Mouse (Mus musculus) gastrocnemius, adult 2 months (tissue): ENCODE data around the gene Zfp688. TPM values are rescaled to one million over a fixed set of nuclear protein-coding genes. Genes with fewer than 3 reads are reported as not detected.
"Not testable (repeated sequence)": the region's sequence is repeated elsewhere in the genome, so short reads cannot be mapped to it uniquely, and the experiment has no call there.

Experiments used
- DNase-seq: peaks from one replicate; pipeline ENCODE4 v3.0.0; 2022
- H3K27ac ChIP-seq: fragments of 200-600 bp; 2 replicates; pipeline ENCODE4 v1.8.1; 2022; ENCODE audit warnings: mild to moderate bottlenecking
- H3K4me3 ChIP-seq: fragments of 200-600 bp; 2 replicates; pipeline ENCODE4 v1.8.1; 2022; ENCODE audit warnings: mild to moderate bottlenecking, moderate library complexity
- CTCF ChIP-seq: fragments of 200-600 bp; IDR thresholded peaks from 2 replicates; pipeline ENCODE4 v1.8.1; 2022; ENCODE audit warnings: antibody characterized with exemption, mild to moderate bottlenecking, moderate library complexity
- intact Hi-C: fragments of 180-260 bp; cut with DNase I; formaldehyde crosslinking; loops from one replicate; pipeline ENCODE4 v1.15.1; 2025
- total RNA-seq, 2 experiments: library from RNA; stranded (reverse); gene quantifications; 2 replicates each; pipeline ENCODE4 v1.2.3; 2021

The Zfp688 gene
- total RNA-seq, 2 experiments from 2014 or later, result 1.5 to 2.1 TPM

- DNase-seq, result peak; percentile 94
- intact Hi-C loops, result not testable (repeated sequence)
- H3K4me3 ChIP-seq, result peak within 1 kb of the TSS; percentile 97
- peak; percentile 62 for TF ChIP-seq CTCF
- H3K27ac ChIP-seq, result peak within 1 kb of the TSS; percentile 92
Observed at GRCm38 (mm10) chr7:127375271-127376245, 46.3 kb downstream of the Zfp688 start, which contains the start of gene Zfp747. Gene Zfp747 (minus strand): TSS chr7:127376050.

GRCm38 (mm10) chr7:127371870-127372269 lies 50.0 kb downstream of the Zfp688 start:
- H3K4me3 ChIP-seq, intact Hi-C loops, DNase-seq, H3K27ac ChIP-seq: not testable (repeated sequence)
- peak; percentile 17; the same call in 1 of the 2 replicates for TF ChIP-seq CTCF

- H3K4me3 ChIP-seq, result no peak overlapping the region
- no peak for DNase-seq
- TF ChIP-seq CTCF, result no peak
- intact Hi-C loops, result no loop called here
- no peak overlapping the region for H3K27ac ChIP-seq
Observed at GRCm38 (mm10) chr7:127371213-127371612, 50.7 kb downstream of the Zfp688 start.

Other genes with a start within 250 kb of the Zfp688 start
- 10 to 100 TPM; 27.2 to 32.4 TPM for gene Cd2bp2, start 226.0 kb downstream of the Zfp688 start, total RNA-seq
- gene Tbc1d10b, start 213.6 kb downstream of the Zfp688 start, total RNA-seq, result 10 to 100 TPM; 31.6 to 32.8 TPM
- gene Mylpf, start 213.2 kb downstream of the Zfp688 start, total RNA-seq, result over 10,000 TPM; 24,727 to 33,034 TPM
- 1 to 10 TPM; 4.2 to 5.1 TPM for gene Zfp553, start 189.0 kb downstream of the Zfp688 start, total RNA-seq
- gene Sept1, start 188.9 kb downstream of the Zfp688 start, total RNA-seq, result 1 to 10 TPM in 1 of 2 experiments, under 1 TPM in 1; 0.89 to 2.1 TPM
- 10 to 100 TPM; 17.6 to 17.7 TPM for gene Zfp771, start 177.8 kb downstream of the Zfp688 start, total RNA-seq
- gene Dctpp1, start 161.4 kb downstream of the Zfp688 start, total RNA-seq, result 10 to 100 TPM; 25.1 to 35.4 TPM
- 10 to 100 TPM; 30.1 to 36.3 TPM for gene Sephs2, start 148.0 kb downstream of the Zfp688 start, total RNA-seq
- under 1 TPM; 0.15 to 0.25 TPM for gene Itgal, start 125.8 kb downstream of the Zfp688 start, total RNA-seq
- gene Zfp768, start 76.5 kb downstream of the Zfp688 start, total RNA-seq, result 10 to 100 TPM; 35.2 to 38.9 TPM
- gene Zfp747, start 46.0 kb downstream of the Zfp688 start, total RNA-seq, result 1 to 10 TPM; 3.7 to 3.8 TPM
- 1 to 10 TPM; 1.6 to 2.4 TPM for gene 9130019O22Rik, start 34.9 kb downstream of the Zfp688 start, total RNA-seq
- gene E430018J23Rik, start 28.4 kb downstream of the Zfp688 start, total RNA-seq, result 1 to 10 TPM; 1.2 to 1.3 TPM
- 1 to 10 TPM; 1.7 to 2.5 TPM for gene Zfp764, start 15.2 kb downstream of the Zfp688 start, total RNA-seq
- 1 to 10 TPM in 1 of 2 experiments, under 1 TPM in 1; 0.71 to 1.3 TPM for gene Zfp689, start 27.1 kb upstream of the Zfp688 start, total RNA-seq
- 10 to 100 TPM; 19.3 to 20.9 TPM for gene Prr14, start 37.5 kb upstream of the Zfp688 start, total RNA-seq
- 10 to 100 TPM; 24.1 to 24.7 TPM for gene Fbrs, start 57.1 kb upstream of the Zfp688 start, total RNA-seq
- 10 to 100 TPM; 47.5 to 50.4 TPM for gene Srcap, start 89.9 kb upstream of the Zfp688 start, total RNA-seq
- 1 to 10 TPM; 5.3 to 5.5 TPM for gene Gm42715, start 97.5 kb upstream of the Zfp688 start, total RNA-seq
- not detected for gene Tmem265, start 139.3 kb upstream of the Zfp688 start, total RNA-seq
- gene Phkg2, start 151.3 kb upstream of the Zfp688 start, total RNA-seq, result 10 to 100 TPM in 1 of 2 experiments, 1 to 10 TPM in 1; 8.3 to 10.8 TPM
- 1 to 10 TPM; 1.7 to 2.4 TPM for gene Ccdc189, start 166.5 kb upstream of the Zfp688 start, total RNA-seq
- gene Rnf40, start 166.7 kb upstream of the Zfp688 start, total RNA-seq, result 10 to 100 TPM; 33.3 to 34.6 TPM
- 1 to 10 TPM; 9.3 TPM for gene Zfp629, start 193.7 kb upstream of the Zfp688 start, total RNA-seq